Mouse (Mus musculus) subcutaneous adipose tissue, adult 2 months (tissue): ENCODE results near the gene Vmn2r75. TPM values are rescaled to one million over a fixed set of nuclear protein-coding genes. Genes with fewer than 3 reads are reported as not detected.

Experiments
- polyA plus RNA-seq: library from polyadenylated mRNA; depleted of rRNA; stranded (reverse); fragments of >200 nt; gene quantifications from 2 replicates; pipeline ENCODE4 v1.2.3, GENCODE M21; 2012; ENCODE audit warnings: low replicate concordance; rRNA removed

Gene Vmn2r75
- polyA plus RNA-seq: not detected in 2 replicates

GRCm38 (mm10) chr7:86171678-86172077, at the start of gene Vmn2r75:
Vmn2r75 (minus strand) TSS chr7:86171778.

Other genes with a start within 250 kb of the Vmn2r75 start
- not detected in 2 replicates for gene Vmn2r74, start 210.1 kb downstream of the Vmn2r75 start, polyA plus RNA-seq
- not detected in 2 replicates for gene Vmn2r76, start 74.5 kb upstream of the Vmn2r75 start, polyA plus RNA-seq
- gene Olfr310, start 105.4 kb upstream of the Vmn2r75 start, polyA plus RNA-seq: not detected in 2 replicates
- gene Olfr309, start 141.9 kb upstream of the Vmn2r75 start, polyA plus RNA-seq: not detected in 2 replicates
- not detected in 2 replicates for gene Olfr308, start 153.9 kb upstream of the Vmn2r75 start, polyA plus RNA-seq
- not detected in 2 replicates for gene Olfr307, start 165.8 kb upstream of the Vmn2r75 start, polyA plus RNA-seq
- not detected in 2 replicates for gene Olfr305, start 195.2 kb upstream of the Vmn2r75 start, polyA plus RNA-seq
- gene Olfr304, start 214.9 kb upstream of the Vmn2r75 start, polyA plus RNA-seq: not detected in 2 replicates
- gene Olfr303, start 226.0 kb upstream of the Vmn2r75 start, polyA plus RNA-seq: not detected in 2 replicates
- gene Olfr301, start 232.1 kb upstream of the Vmn2r75 start, polyA plus RNA-seq: not detected in 2 replicates